Mouse (Mus musculus) neural tube, embryonic 11.5 days (tissue): Measurements from ENCODE around the gene Otp. TPM values are rescaled to one million over a fixed set of nuclear protein-coding genes. Genes with fewer than 3 reads are reported as not detected.
A peak's percentile ranks its signal among the peaks of the same experiment; 100 is the strongest.

Source experiments
- ATAC-seq: fragments of 200-750 bp; cut with Nextera tagmentation; 2 replicates; pipeline ENCODE4 v1.8.0; 2017; ENCODE audit warnings: moderate number of reproducible peaks, mild to moderate bottlenecking, moderate TSS enrichment, moderate library complexity; ENCODE audit not compliant: insufficient read depth, low FRiP score, low TSS enrichment
- DNase-seq: peaks from one replicate; pipeline ENCODE4 v3.0.0-alpha.2; 2015; ENCODE audit warnings: low spot score
- H3K27ac ChIP-seq: fragments of 300-500 bp; sonication (generic); 2 replicates; pipeline ENCODE4 v1.5.1; 2014; ENCODE audit warnings: low read depth, mild to moderate bottlenecking, low read length
- H3K27me3 ChIP-seq: fragments of 300-500 bp; sonication (generic); 2 replicates; pipeline ENCODE4 v1.6.1; 2014; ENCODE audit warnings: mild to moderate bottlenecking, low read length, mixed read lengths; ENCODE audit not compliant: control insufficient read depth, insufficient read depth
- H3K36me3 ChIP-seq: fragments of 300-500 bp; sonication (generic); 2 replicates; pipeline ENCODE4 v1.6.1; 2014; ENCODE audit warnings: mild to moderate bottlenecking, low read length, moderate library complexity, mixed read lengths; ENCODE audit not compliant: control insufficient read depth, insufficient read depth
- H3K4me1 ChIP-seq: fragments of 300-500 bp; sonication (generic); 2 replicates; pipeline ENCODE4 v1.6.1; 2014; ENCODE audit warnings: low read length, mixed read lengths; ENCODE audit not compliant: control insufficient read depth, insufficient read depth
- H3K4me2 ChIP-seq: fragments of 300-500 bp; sonication (generic); 2 replicates; pipeline ENCODE4 v1.6.1; 2014; ENCODE audit warnings: low read depth, mild to moderate bottlenecking, moderate library complexity
- H3K4me3 ChIP-seq: fragments of 300-500 bp; sonication (generic); 2 replicates; pipeline ENCODE4 v1.5.1; 2014; ENCODE audit warnings: low read depth, low read length
- H3K9ac ChIP-seq: fragments of 300-500 bp; sonication (generic); 2 replicates; pipeline ENCODE4 v1.6.1; 2014; ENCODE audit warnings: mild to moderate bottlenecking, low read length
- H3K9me3 ChIP-seq: fragments of 300-500 bp; sonication (generic); 2 replicates; pipeline ENCODE4 v1.6.1; 2016; ENCODE audit warnings: low read length; ENCODE audit not compliant: control insufficient read depth
- WGBS: fragments of 180-500 bp; shearing (Covaris S2); extraction: QIAGEN DNeasy Blood & Tissue Kit; methylation state at CpG from one replicate; pipeline ENCODE4 v1.1.7; 2014; 5-methylcytosine and 5-hydroxymethylcytosine counted together
- polyA plus RNA-seq: library from polyadenylated mRNA; unstranded; fragments of >200 nt; fragmentation: Nextera tagmentation; extraction: Ambion mirVana; gene quantifications from 2 replicates; pipeline ENCODE4 v1.2.1, GENCODE M21; 2014

The Otp gene
- polyA plus RNA-seq: 7.8 and 8.1 TPM in 2 replicates

- H3K27me3 ChIP-seq: peaks cover 86% of the 10 kb centered on the region
- H3K9me3 ChIP-seq: no peaks in the 10 kb centered on the region
- WGBS: under 1% methylated on average over 30 of the region's 30 CpGs
- no peaks in the 10 kb centered on the region for H3K4me1 ChIP-seq
- H3K27ac ChIP-seq: 0 out of 2 replicates have a peak within 1 kb of the TSS, but pooled peaks have one; percentile 53
- no peaks in the 10 kb centered on the region for H3K36me3 ChIP-seq
- H3K4me3 ChIP-seq: peak within 1 kb of the TSS; percentile 24
- H3K4me2 ChIP-seq: peak within 1 kb of the TSS; percentile 24; the same call in 1 of the 2 replicates
- DNase-seq (peak; percentile 74), ATAC-seq (peak; percentile 85)
- peak within 1 kb of the TSS; percentile 24; the same call in 1 of the 2 replicates for H3K9ac ChIP-seq
These were observed at the start of gene Otp for GRCm38 (mm10) chr13:94875396-94875880. Otp (plus strand) TSS chr13:94875602.

GRCm38 (mm10) chr13:94826389-94826788 is 49.0 kb upstream of the Otp start:
- Histone ChIP-seq H3K9ac (no peak overlapping the region), H3K9me3 (no peaks in the 10 kb centered on the region), H3K36me3 (no peaks in the 10 kb centered on the region), H3K27ac (no peak overlapping the region), H3K27me3 (no peaks in the 10 kb centered on the region), H3K4me2 (no peak overlapping the region), H3K4me3 (no peak overlapping the region), H3K4me1 (no peaks in the 10 kb centered on the region)
- whole genome bisulfite sequencing: 86% methylated on average over 5 of the region's 5 CpGs
- no peak for DNase-seq
- ATAC-seq: no peak

DNA sequence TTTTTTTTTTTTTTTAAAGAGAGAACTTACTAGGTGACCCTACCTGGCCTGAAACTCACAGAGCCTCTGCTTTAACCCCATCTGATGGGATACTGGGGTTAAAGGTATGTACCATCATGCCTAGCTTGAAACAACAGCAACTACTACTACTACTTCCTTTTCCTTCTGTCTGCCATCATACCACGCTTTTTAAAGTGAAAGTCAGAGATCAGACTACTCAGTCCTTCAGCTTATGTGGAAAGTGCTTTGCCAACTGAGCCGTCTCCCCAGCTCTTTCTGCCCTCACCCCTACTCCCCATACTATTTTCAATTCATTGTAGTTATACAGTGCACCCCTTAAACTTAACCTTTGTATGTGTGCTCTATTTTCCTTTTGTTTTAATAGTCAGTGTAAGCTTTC is 48.4 kb upstream of the Otp start:
- Histone ChIP-seq H3K4me3 (no peak overlapping the region), H3K36me3 (no peaks in the 10 kb centered on the region), H3K9ac (no peak overlapping the region), H3K4me2 (no peak overlapping the region), H3K9me3 (no peaks in the 10 kb centered on the region), H3K27me3 (no peaks in the 10 kb centered on the region), H3K27ac (no peak overlapping the region), H3K4me1 (no peaks in the 10 kb centered on the region)
- no peak for DNase-seq
- no peak for ATAC-seq
- whole genome bisulfite sequencing: 90% methylated on average over 2 of the region's 2 CpGs

DNA sequence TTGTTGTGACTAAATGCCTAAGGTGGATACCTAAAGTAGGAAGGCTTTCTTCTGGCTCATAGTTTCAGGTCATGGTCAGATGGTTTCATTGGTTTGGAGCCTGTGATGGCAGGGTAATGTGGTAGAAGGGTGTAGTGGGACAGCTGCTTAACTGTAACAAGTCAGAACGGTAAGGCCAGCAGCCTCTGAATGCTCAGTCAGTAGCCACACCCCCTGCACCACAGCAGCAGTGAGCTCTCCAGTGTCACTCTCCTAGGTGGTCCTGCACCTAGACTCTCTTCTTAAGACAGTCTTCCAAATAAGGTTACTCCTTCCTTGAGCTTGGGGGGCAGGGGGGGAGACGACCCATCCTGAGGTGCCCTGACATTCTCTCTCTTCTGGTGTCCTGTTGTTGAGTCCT is 47.6 kb upstream of the Otp start:
- no peaks in the 10 kb centered on the region for H3K27me3 ChIP-seq
- no peaks in the 10 kb centered on the region for H3K9me3 ChIP-seq
- no peak overlapping the region for H3K4me2 ChIP-seq
- ATAC-seq (no peak), DNase-seq (no peak)
- no peaks in the 10 kb centered on the region for H3K36me3 ChIP-seq
- H3K27ac ChIP-seq: no peak overlapping the region
- no peaks in the 10 kb centered on the region for H3K4me1 ChIP-seq
- H3K4me3 ChIP-seq: no peak overlapping the region
- no peak overlapping the region for H3K9ac ChIP-seq
- WGBS: 58% methylated on average over 2 of the region's 2 CpGs

GRCm38 (mm10) chr13:94838047-94838720 is 37.2 kb upstream of the Otp start:
- 82% methylated on average over 5 of the region's 5 CpGs for WGBS
- Histone ChIP-seq H3K4me1 (no peaks in the 10 kb centered on the region), H3K27me3 (no peaks in the 10 kb centered on the region), H3K4me3 (no peak overlapping the region), H3K36me3 (no peaks in the 10 kb centered on the region; the same call in 1 of the 2 replicates), H3K9me3 (no peaks in the 10 kb centered on the region), H3K9ac (no peak overlapping the region), H3K27ac (no peak overlapping the region), H3K4me2 (no peak overlapping the region)
- no peak for DNase-seq
- ATAC-seq: no peak

GRCm38 (mm10) chr13:94838756-94839337 is 36.6 kb upstream of the Otp start:
- Histone ChIP-seq H3K36me3 (no peaks in the 10 kb centered on the region; the same call in 1 of the 2 replicates), H3K4me1 (no peaks in the 10 kb centered on the region), H3K27ac (no peak overlapping the region), H3K9me3 (no peaks in the 10 kb centered on the region), H3K4me3 (no peak overlapping the region), H3K9ac (no peak overlapping the region), H3K27me3 (no peaks in the 10 kb centered on the region), H3K4me2 (no peak overlapping the region)
- no peak for ATAC-seq
- 89% methylated on average over 8 of the region's 8 CpGs for WGBS
- DNase-seq: no peak

DNA sequence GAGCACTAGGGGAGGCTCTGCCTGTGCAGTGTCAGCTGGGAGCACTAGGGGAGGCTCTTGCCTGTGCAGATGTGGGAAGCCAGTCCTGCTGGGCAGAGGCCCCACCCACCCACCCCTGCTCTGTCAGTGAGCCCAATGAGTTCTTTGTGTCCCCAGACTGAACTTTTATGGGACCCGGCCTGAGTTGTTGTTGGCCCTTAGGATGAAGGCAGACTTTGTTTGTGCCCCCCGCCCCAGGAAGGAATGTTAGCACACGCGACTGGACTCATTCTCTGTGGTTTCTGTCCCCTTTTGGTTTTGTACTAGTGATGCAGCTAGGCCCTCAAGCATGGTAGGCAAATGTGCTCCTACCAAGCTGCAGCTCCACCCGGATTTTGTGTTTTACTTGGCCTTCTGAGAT is 32.2 kb upstream of the Otp start:
- no peaks in the 10 kb centered on the region; the same call in 1 of the 2 replicates for H3K36me3 ChIP-seq
- no peak overlapping the region for H3K4me3 ChIP-seq
- no peak for DNase-seq
- H3K9me3 ChIP-seq: no peaks in the 10 kb centered on the region
- no peak overlapping the region for H3K9ac ChIP-seq
- no peaks in the 10 kb centered on the region for H3K27me3 ChIP-seq
- WGBS: 62% methylated on average over 5 of the region's 5 CpGs
- H3K4me1 ChIP-seq: no peaks in the 10 kb centered on the region
- ATAC-seq: no peak
- no peak overlapping the region for H3K4me2 ChIP-seq
- no peak overlapping the region for H3K27ac ChIP-seq

DNA sequence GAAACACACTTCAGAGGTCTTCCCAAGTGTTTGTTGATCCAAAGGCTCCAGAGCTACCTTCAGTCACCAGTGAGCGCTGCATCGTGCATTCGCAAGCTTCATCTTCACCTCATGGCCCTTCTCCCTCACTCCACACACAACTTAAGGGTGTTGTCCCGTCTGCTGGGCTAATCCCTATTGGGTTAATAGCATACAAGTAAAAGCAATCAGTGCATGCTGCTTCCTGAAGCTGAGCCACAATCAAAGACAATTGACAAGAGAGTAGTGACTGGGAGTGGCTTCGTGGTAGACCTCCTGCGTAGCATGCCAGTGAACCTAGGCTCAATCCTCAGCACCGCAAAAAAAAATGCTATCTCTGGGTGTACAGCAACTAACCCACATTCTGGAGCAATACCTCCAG is 27.5 kb upstream of the Otp start:
- no peak overlapping the region for H3K9ac ChIP-seq
- no peaks in the 10 kb centered on the region for H3K9me3 ChIP-seq
- no peak overlapping the region for H3K27ac ChIP-seq
- H3K4me2 ChIP-seq: no peak overlapping the region
- H3K4me1 ChIP-seq: no peaks in the 10 kb centered on the region
- H3K36me3 ChIP-seq: no peaks in the 10 kb centered on the region
- WGBS: 73% methylated on average over 7 of the region's 7 CpGs
- H3K27me3 ChIP-seq: no peaks in the 10 kb centered on the region
- H3K4me3 ChIP-seq: no peak overlapping the region
- DNase-seq: no peak
- ATAC-seq: no peak

GRCm38 (mm10) chr13:94849351-94849750 is 26.1 kb upstream of the Otp start:
- no peaks in the 10 kb centered on the region for H3K27me3 ChIP-seq
- H3K4me2 ChIP-seq: no peak overlapping the region
- no peaks in the 10 kb centered on the region for H3K9me3 ChIP-seq
- H3K36me3 ChIP-seq: no peaks in the 10 kb centered on the region
- no peak overlapping the region for H3K27ac ChIP-seq
- no peak overlapping the region for H3K4me3 ChIP-seq
- H3K9ac ChIP-seq: no peak overlapping the region
- H3K4me1 ChIP-seq: no peaks in the 10 kb centered on the region
- 73% methylated on average over 13 of the region's 13 CpGs for WGBS
- DNase-seq: no peak
- ATAC-seq: no peak
